Mouse (Mus musculus): Measurements from ENCODE around the gene H2-D1. TPM values are rescaled to one million over a fixed set of nuclear protein-coding genes. Genes with fewer than 3 reads are reported as not detected.
"Not testable (repeated sequence)": the region's sequence is repeated elsewhere in the genome, so short reads cannot be mapped to it uniquely, and the experiment has no call there.

The H2-D1 gene
- total and polyA plus RNA-seq, 3 experiments, result 60.1 to 97.9 TPM; not detected in 1

DNA sequence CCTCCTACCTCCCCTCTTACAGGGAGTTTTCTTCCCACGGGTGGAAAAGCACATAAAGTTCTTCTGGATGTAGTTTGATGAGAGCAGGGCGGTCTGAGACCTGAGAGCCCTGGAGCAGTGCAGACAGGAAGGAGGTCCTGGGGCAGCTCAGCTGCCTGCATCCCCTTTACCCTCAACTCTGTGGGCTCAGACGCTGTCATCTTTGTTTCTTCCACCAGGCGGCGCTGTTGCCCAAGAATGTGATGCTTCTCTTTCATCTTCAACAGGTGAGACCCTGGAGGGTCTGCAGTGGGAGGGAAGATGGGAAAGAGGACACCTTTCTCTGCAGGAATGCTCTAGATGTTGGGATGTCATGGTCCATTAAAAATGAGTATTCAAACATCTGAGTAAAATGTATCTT lies 33.3 kb downstream of the H2-D1 start:
- not testable (repeated sequence) for H3K4me1 ChIP-seq (ENCODE audit: control insufficient read depth in 1 of 2, insufficient read depth in 2 of 2, low read length in 2 of 2); H3K36me3 ChIP-seq (ENCODE audit: control insufficient read depth in 1 of 2, insufficient read depth in 2 of 2, low read length in 2 of 2); H3K4me3 ChIP-seq (ENCODE audit: control insufficient read depth in 1 of 2, insufficient read depth in 1 of 2, low read depth in 2 of 2, low read length in 2 of 2); H3K9me3 ChIP-seq (replicated peaks; ENCODE audit: insufficient read depth, low read length); H3K79me2 ChIP-seq (ENCODE audit: control insufficient read depth, insufficient read depth, low read length, poor library complexity); H3K9ac ChIP-seq (ENCODE audit: control insufficient read depth, low read depth, low read length, poor library complexity, severe bottlenecking); H3K27ac ChIP-seq (ENCODE audit: control insufficient read depth, low read depth, low read length)
- peak; percentile 70 for DNase-seq (ENCODE audit: low read depth, low spot score)
- peaks cover 12 to 14% of the 10 kb centered on the region in 2 experiments for H3K27me3 ChIP-seq (ENCODE audit: control insufficient read depth in 1 of 2, insufficient read depth in 2 of 2, low read length in 2 of 2)
- TF ChIP-seq CTCF (IDR thresholded peaks at IDR 0.05 in 2 of 3, conservative IDR thresholded peaks at IDR 0.05 in 1 of 3; ENCODE audit: control insufficient read depth in 1 of 3, insufficient read depth in 1 of 3, low read depth in 2 of 3, low read length in 3 of 3, poor library complexity in 1 of 3, severe bottlenecking in 1 of 3), result peak; percentile 60 to 88 (median 72)
- peak; percentile 41 for TF ChIP-seq RAD21 (IDR thresholded peaks at IDR 0.05; ENCODE audit: low read depth, low read length)
- TF ChIP-seq SMC3 (IDR thresholded peaks at IDR 0.05; ENCODE audit: low read depth, low read length), result peak; percentile 40

DNA sequence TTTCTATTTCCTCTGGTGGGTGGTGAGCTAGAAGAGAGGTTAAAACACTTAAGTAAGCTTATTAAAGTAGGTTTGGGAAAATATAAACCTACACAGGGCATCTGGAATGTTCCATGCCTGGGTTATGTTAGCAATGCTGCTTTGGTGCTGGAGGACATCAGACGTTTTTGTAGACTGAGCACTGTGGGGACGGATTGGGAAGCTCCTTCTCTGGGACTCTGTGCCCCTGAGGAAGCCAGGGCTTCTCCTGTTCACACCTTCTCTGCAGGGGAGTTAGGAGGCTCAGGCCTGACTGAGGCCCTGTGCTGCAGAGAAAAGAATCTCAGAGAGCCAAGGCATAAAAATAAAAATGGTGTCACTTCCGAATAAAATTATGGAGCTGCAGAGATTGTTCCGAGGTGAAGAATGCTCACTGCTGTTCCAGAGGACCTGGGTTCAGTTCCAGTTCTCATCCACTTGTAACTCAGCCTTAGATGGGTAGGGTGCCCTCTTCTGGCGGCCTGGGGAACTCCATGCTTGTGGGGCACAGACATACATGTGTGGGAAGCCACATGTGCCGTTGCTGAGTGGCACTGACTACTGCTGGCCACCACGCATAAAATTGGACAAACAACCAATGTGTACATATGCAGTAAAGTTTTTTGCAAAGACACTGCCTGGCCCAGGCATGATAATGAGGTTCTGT lies 37.9 kb downstream of the H2-D1 start:
- not testable (repeated sequence) for H3K4me1 ChIP-seq (ENCODE audit: control insufficient read depth in 1 of 2, insufficient read depth in 2 of 2, low read length in 2 of 2); H3K36me3 ChIP-seq (ENCODE audit: control insufficient read depth in 1 of 2, insufficient read depth in 2 of 2, low read length in 2 of 2); H3K9ac ChIP-seq (ENCODE audit: control insufficient read depth, low read depth, low read length, poor library complexity, severe bottlenecking); H3K27me3 ChIP-seq (ENCODE audit: control insufficient read depth in 1 of 2, insufficient read depth in 2 of 2, low read length in 2 of 2); H3K9me3 ChIP-seq (replicated peaks; ENCODE audit: insufficient read depth, low read length); H3K79me2 ChIP-seq (ENCODE audit: control insufficient read depth, insufficient read depth, low read length, poor library complexity); H3K4me3 ChIP-seq (ENCODE audit: control insufficient read depth in 1 of 2, insufficient read depth in 1 of 2, low read depth in 2 of 2, low read length in 2 of 2); H3K27ac ChIP-seq (ENCODE audit: control insufficient read depth, low read depth, low read length)
- peak; percentile 25 to 47 (median 35); a peak in 4 of 6 replicates for TF ChIP-seq CTCF (IDR thresholded peaks at IDR 0.05 in 2 of 3, conservative IDR thresholded peaks at IDR 0.05 in 1 of 3; ENCODE audit: control insufficient read depth in 1 of 3, insufficient read depth in 1 of 3, low read depth in 2 of 3, low read length in 3 of 3, poor library complexity in 1 of 3, severe bottlenecking in 1 of 3)
- peak; percentile 54 for DNase-seq (ENCODE audit: low read depth, low spot score)

DNA sequence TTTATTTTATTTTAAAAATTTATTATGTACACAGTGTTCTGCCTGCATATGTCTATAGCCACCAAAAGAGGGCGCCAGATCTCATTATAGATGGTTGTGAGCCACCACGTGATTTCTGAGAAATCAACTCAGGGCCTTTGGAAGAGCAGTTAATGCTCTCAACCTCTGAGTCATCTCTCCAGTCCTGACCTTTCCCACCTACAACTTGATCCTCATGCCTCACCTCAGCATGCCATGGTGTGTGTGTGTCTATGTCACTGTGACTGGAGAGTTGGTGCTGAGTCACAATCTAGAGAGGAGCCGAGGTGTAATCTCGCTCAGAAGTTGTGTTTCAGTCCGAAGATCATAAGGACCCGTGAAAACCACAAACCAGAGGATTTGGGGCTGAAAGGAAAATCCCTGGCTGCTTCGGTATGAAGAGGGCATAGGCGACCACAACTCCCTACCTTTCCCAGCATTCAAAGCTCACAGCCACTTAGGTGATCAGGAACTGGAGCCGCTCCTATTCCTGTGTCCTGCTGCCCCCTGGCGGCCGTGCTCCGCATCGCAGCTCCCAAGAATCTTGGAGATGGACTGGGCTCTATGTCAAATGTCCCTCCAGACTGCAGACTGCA lies 39.2 kb downstream of the H2-D1 start:
- DNase-seq (ENCODE audit: low read depth, low spot score), result peak; percentile 91
- Histone ChIP-seq H3K4me3 (ENCODE audit: control insufficient read depth in 1 of 2, insufficient read depth in 1 of 2, low read depth in 2 of 2, low read length in 2 of 2) (peak overlapping the region; percentile 12 to 42), H3K9ac (ENCODE audit: control insufficient read depth, low read depth, low read length, poor library complexity, severe bottlenecking) (peak overlapping the region; percentile 4; the same call in 1 of the 2 replicates), H3K27me3 (ENCODE audit: control insufficient read depth in 1 of 2, insufficient read depth in 2 of 2, low read length in 2 of 2) (peaks cover 0 to 8% of the 10 kb centered on the region in 2 experiments; a peak in 3 of 4 replicates), H3K27ac (ENCODE audit: control insufficient read depth, low read depth, low read length) (no peak overlapping the region), H3K79me2 (ENCODE audit: control insufficient read depth, insufficient read depth, low read length, poor library complexity) (no peaks in the 10 kb centered on the region), H3K4me1 (ENCODE audit: control insufficient read depth in 1 of 2, insufficient read depth in 2 of 2, low read length in 2 of 2) (no peaks in the 10 kb centered on the region), H3K9me3 (replicated peaks; ENCODE audit: insufficient read depth, low read length) (no peaks in the 10 kb centered on the region), H3K36me3 (ENCODE audit: control insufficient read depth in 1 of 2, insufficient read depth in 2 of 2, low read length in 2 of 2) (no peaks in the 10 kb centered on the region)
- TF ChIP-seq USF1 (IDR thresholded peaks at IDR 0.05; ENCODE audit: low read depth, low read length) (peak; percentile 94), CHD2 (IDR thresholded peaks at IDR 0.05; ENCODE audit: low read length) (no peak), TBP (IDR thresholded peaks at IDR 0.05; ENCODE audit: low read depth, low read length) (0 out of 2 replicates have a peak, but pooled peaks have one; percentile 33), E2F4 (IDR thresholded peaks at IDR 0.05; ENCODE audit: borderline replicate concordance, low read depth, low read length) (no peak), CTCF (IDR thresholded peaks at IDR 0.05 in 2 of 3, conservative IDR thresholded peaks at IDR 0.05 in 1 of 3; ENCODE audit: control insufficient read depth in 1 of 3, insufficient read depth in 1 of 3, low read depth in 2 of 3, low read length in 3 of 3, poor library complexity in 1 of 3, severe bottlenecking in 1 of 3) (peak; percentile 92 to 100 (median 99)), MEF2A (IDR thresholded peaks at IDR 0.05; ENCODE audit: extremely low read depth, insufficient replicate concordance, low read depth, low read length, poor library complexity, severe bottlenecking) (no peak), RCOR1 (IDR thresholded peaks at IDR 0.05; ENCODE audit: low read depth, low read length) (no peak), POLR2AphosphoS5 (IDR thresholded peaks at IDR 0.05; ENCODE audit: borderline replicate concordance, low read depth, low read length) (no peak), USF2 (IDR thresholded peaks at IDR 0.05; ENCODE audit: borderline replicate concordance in 1 of 2, insufficient read depth in 1 of 2, low read depth in 1 of 2, low read length in 2 of 2) (peak in 1 of 2 experiments; percentile 71; a peak in 2 of 4 replicates), NELFE (IDR thresholded peaks at IDR 0.05; ENCODE audit: low read depth, low read length) (no peak; the same call in 1 of the 2 replicates), ZNF384 (IDR thresholded peaks at IDR 0.05; ENCODE audit: low read depth, low read length) (no peak), SIN3A (IDR thresholded peaks at IDR 0.05; ENCODE audit: low read length) (0 out of 2 replicates have a peak, but pooled peaks have one; percentile 33), ZMIZ1 (IDR thresholded peaks at IDR 0.05; ENCODE audit: low read depth, low read length) (no peak), BHLHE40 (IDR thresholded peaks at IDR 0.05; ENCODE audit: borderline replicate concordance, low read depth, low read length) (peak; percentile 55; the same call in 1 of the 2 replicates), MAFK (IDR thresholded peaks at IDR 0.05; ENCODE audit: borderline replicate concordance, low read depth, low read length) (no peak), MAZ (IDR thresholded peaks at IDR 0.05; ENCODE audit: low read depth, low read length) (peak; percentile 69; the same call in 1 of the 2 replicates), TAL1 (IDR thresholded peaks at IDR 0.05; ENCODE audit: low read length) (no peak), GATA1 (IDR thresholded peaks at IDR 0.05; ENCODE audit: low read depth, low read length) (no peak), MAX (IDR thresholded peaks at IDR 0.05; ENCODE audit: low read length) (peak; percentile 75; the same call in 1 of the 2 replicates), GABPA (IDR thresholded peaks at IDR 0.05; ENCODE audit: low read depth, low read length) (peak; percentile 37; the same call in 1 of the 2 replicates)
